Mouse (Mus musculus): Measurements from ENCODE around the gene Agbl1.

GRCm38 (mm10) chr7:76935219-76935618, 705.5 kb downstream of the Agbl1 start:
- TF ChIP-seq CTCF (IDR thresholded peaks at IDR 0.05; ENCODE audit: control insufficient read depth, insufficient read depth, insufficient replicate concordance, low read depth, low read length) = no peak
- no peak for TF ChIP-seq POLR2A (IDR thresholded peaks at IDR 0.05; ENCODE audit: control insufficient read depth, low read depth, low read length)

All from testis, adult 2 months (tissue).